Mouse (Mus musculus): Measurements from ENCODE around the gene Tex30. TPM values are rescaled to one million over a fixed set of nuclear protein-coding genes. Genes with fewer than 3 reads are reported as not detected.

The Tex30 gene
- not detected in 2 replicates for polyA plus RNA-seq (2012; ENCODE audit: insufficient read depth, insufficient read length, low replicate concordance, missing spikeins)

DNA sequence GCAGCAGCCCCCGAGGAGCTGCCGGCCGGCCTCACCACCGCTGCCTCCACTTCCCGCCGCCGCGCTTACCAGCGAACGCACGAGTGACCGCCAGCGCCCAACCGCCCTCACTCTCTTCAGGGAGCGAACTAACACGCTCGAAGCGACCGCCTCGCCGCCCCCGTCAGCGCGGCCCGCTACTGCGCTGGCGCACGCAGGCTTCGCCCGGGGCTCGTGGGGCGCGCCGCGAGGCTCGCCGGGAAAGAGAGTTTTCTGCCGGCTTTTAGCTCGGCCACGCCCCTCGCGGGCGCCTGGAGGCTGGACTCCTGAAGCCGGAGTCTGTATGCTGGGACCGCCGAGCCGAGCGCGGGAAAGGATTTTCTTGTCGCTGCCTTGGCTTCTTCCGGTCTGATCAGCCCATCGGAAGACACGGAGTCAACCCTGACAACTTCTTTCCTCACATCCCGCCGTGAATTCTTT, at the start of gene Tex30:
Gene Tex30 (minus strand): TSS at position 183 of the 459 bp plus-strand sequence.
- peak; percentile 50; the same call in 1 of the 2 replicates for TF ChIP-seq POLR2A (IDR thresholded peaks at IDR 0.05; ENCODE audit: insufficient read depth, low read depth, low read length)
- no peak for TF ChIP-seq CTCF (IDR thresholded peaks at IDR 0.05; ENCODE audit: insufficient read depth, low read depth, low read length)
- WGBS = under 1% methylated on average over 55 of the region's 55 CpGs
- H3K4me1 ChIP-seq (ENCODE audit: control insufficient read depth, insufficient read depth, low read length) = 0 out of 2 replicates have a peak, but pooled peaks cover 3% of the 10 kb centered on the region
- no peak within 1 kb of the TSS for H3K27ac ChIP-seq (ENCODE audit: insufficient read depth, low read depth, low read length)
- H3K4me3 ChIP-seq (ENCODE audit: insufficient read depth, low read depth, low read length) = peak within 1 kb of the TSS; percentile 77

DNA sequence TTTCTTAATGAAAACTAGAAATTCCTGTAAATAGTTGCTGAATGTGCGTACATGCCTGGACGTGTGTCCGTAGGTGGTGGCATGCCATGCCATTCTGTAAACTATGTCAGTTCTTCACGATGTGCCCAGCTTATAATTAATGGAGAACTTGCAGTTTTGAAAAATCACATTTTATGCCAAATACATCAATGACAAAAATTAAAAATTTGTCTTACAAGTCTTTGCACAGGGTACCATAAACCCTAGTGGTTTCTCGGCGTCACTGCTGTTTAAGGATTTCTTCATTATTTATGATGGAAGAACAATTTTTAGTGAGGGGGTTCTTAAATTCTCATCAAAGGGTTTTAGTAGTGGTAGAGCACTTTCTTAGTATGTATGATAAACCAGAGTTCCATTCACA, 46.5 kb upstream of the Tex30 start:
- TF ChIP-seq CTCF (IDR thresholded peaks at IDR 0.05; ENCODE audit: insufficient read depth, low read depth, low read length) (no peak), POLR2A (IDR thresholded peaks at IDR 0.05; ENCODE audit: insufficient read depth, low read depth, low read length) (no peak)
- H3K4me1 ChIP-seq (ENCODE audit: control insufficient read depth, insufficient read depth, low read length) = no peaks in the 10 kb centered on the region
- no peak overlapping the region for H3K27ac ChIP-seq (ENCODE audit: insufficient read depth, low read depth, low read length)
- 8% methylated on average over 6 of the region's 6 CpGs for WGBS
- no peak overlapping the region for H3K4me3 ChIP-seq (ENCODE audit: insufficient read depth, low read depth, low read length)

DNA sequence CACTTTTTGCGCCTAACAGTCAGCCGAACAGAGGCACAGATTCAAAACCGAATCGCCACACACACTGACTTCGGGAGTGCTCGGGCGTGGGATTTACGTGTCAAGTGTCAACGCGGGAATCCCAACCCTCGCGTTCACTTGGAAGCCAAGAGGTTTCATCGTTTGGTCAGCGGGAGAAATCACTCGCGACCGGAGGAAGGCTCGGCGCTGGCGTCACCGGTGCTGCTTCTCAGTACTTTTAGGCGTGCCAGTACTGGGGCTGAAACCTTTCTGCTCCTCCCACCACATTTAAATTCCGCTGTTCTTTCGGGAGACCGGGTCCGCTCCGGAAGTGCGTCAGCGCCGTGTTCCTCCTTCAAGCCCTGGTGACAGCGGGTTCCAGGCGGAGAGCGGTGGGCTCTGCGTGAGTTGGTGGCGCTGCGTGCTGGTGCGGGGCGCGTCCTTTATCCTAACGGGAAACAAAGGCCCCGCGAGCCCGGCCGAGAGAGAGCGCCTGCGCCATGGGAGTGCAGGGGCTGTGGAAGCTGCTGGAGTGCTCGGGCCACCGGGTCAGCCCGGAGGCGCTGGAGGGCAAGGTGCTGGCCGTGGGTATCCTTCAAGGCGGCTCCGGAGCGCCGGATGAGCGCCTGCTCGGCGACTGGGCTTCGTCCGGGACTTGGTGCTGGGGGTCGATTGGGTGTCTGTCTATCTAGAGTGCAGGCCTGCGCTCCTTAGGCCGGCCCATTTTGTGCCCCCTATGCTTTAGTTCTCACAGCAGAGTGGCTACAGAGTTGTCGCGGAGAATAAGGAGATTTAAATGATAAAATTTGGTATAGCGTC, 45.5 kb upstream of the Tex30 start, which contains the start of gene Ercc5:
Gene Ercc5 (plus strand): TSS at position 182 of the 819 bp plus-strand sequence.
- under 1% methylated on average over 66 of the region's 66 CpGs for WGBS
- peak within 1 kb of the TSS; percentile 80 for H3K4me3 ChIP-seq (ENCODE audit: insufficient read depth, low read depth, low read length)
- TF ChIP-seq POLR2A (IDR thresholded peaks at IDR 0.05; ENCODE audit: insufficient read depth, low read depth, low read length) = peak; percentile 73
- TF ChIP-seq CTCF (IDR thresholded peaks at IDR 0.05; ENCODE audit: insufficient read depth, low read depth, low read length) = no peak
- H3K27ac ChIP-seq (ENCODE audit: insufficient read depth, low read depth, low read length) = peak within 1 kb of the TSS; percentile 87
- no peaks in the 10 kb centered on the region for H3K4me1 ChIP-seq (ENCODE audit: control insufficient read depth, insufficient read depth, low read length)

DNA sequence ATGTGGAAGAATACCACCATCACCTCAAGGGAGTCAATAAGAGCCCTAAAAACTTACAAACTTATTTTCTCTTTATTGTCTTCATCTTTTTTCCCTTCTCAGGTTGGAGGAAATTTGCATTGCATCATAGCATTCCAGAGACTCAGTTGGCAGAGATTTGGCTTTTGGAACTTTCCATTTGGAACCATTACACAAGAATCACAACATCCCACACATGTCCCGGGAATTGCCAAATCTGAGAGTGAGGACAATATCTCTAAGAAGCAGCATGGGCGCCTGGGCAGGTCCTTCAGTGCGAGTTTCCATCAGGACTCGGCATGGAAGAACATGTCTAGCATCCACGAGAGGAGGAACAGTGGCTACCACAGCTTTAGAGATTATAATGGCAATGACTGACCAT, 40.5 kb upstream of the Tex30 start:
- 87% methylated on average over 5 of the region's 5 CpGs for WGBS
- no peak for TF ChIP-seq POLR2A (IDR thresholded peaks at IDR 0.05; ENCODE audit: insufficient read depth, low read depth, low read length)
- TF ChIP-seq CTCF (IDR thresholded peaks at IDR 0.05; ENCODE audit: insufficient read depth, low read depth, low read length) = no peak
- H3K4me3 ChIP-seq (ENCODE audit: insufficient read depth, low read depth, low read length) = no peak overlapping the region
- no peaks in the 10 kb centered on the region for H3K4me1 ChIP-seq (ENCODE audit: control insufficient read depth, insufficient read depth, low read length)
- H3K27ac ChIP-seq (ENCODE audit: insufficient read depth, low read depth, low read length) = no peak overlapping the region

DNA sequence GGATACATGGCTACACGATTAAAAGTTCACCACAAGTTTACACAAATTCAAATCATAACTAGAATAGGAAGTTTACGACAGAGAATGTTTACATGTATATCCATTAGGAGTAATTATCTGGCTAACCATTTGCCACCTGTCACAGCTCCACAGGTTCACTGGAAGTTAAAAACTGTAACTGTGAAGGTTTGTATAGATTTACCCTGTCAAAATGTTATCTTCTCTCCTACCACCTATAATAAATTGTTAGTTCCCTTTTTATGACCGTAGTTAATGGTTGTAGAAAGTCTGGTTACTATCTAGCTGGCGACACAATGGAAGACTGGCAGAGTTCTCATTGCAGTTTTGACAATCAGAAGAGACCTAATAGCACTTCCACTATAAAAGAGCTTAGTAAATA, 38.0 kb upstream of the Tex30 start:
- no peak overlapping the region for H3K4me3 ChIP-seq (ENCODE audit: insufficient read depth, low read depth, low read length)
- no peak for TF ChIP-seq CTCF (IDR thresholded peaks at IDR 0.05; ENCODE audit: insufficient read depth, low read depth, low read length)
- TF ChIP-seq POLR2A (IDR thresholded peaks at IDR 0.05; ENCODE audit: insufficient read depth, low read depth, low read length) = no peak
- H3K27ac ChIP-seq (ENCODE audit: insufficient read depth, low read depth, low read length) = no peak overlapping the region
- H3K4me1 ChIP-seq (ENCODE audit: control insufficient read depth, insufficient read depth, low read length) = no peaks in the 10 kb centered on the region
- WGBS = 93% methylated on average over 4 of the region's 4 CpGs

DNA sequence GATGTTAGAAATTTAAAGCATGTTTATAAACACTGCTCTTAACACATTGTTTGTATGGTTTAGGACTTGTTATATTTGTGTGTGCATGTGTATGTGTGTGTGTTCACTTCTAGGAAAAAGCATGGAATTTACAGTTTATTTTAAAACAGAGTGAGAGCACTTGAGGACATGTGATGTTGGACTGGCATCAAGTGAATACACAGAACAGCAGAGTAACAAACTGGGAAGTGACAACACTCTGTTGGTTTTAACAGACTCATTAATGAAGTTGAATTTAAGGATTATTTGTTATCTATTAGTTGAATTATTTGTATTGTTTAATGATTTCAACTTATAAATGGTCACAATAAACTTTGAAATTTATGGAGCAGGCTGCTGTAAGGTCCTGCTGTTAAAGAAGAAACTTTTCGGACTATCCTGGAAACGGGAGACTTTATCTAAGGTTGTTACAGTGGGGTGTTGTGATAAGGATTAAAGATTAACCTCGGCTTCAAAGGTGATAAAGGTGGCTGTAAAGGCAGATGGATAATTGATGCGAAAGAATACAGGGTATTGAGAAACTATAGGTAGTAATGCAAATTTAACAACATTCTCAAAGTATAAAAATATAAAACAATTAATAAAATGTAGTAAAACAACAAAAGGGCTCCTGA, 27.8 kb upstream of the Tex30 start:
- WGBS = 95% methylated on average over 4 of the region's 4 CpGs
- H3K4me1 ChIP-seq (ENCODE audit: control insufficient read depth, insufficient read depth, low read length) = no peaks in the 10 kb centered on the region

DNA sequence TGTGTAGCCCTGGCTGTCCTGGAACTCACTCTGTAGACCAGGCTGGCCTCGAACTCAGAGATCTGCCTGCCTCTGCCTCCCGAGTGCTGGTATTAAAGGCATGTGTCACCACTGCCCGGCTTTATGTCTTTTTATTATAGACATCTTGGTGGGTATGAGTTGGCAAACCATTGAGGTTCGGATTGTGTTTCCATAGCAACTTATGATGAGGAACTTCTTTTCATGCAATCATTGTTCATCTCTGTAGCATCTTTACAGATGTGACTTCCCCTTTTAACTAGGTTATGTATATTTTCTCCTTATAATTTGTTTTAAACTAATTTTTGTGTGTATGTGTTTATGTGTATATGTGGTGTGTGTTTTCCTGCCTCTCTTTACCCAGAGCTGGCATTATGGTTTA, 23.3 kb upstream of the Tex30 start:
- TF ChIP-seq CTCF (IDR thresholded peaks at IDR 0.05; ENCODE audit: insufficient read depth, low read depth, low read length) (no peak), POLR2A (IDR thresholded peaks at IDR 0.05; ENCODE audit: insufficient read depth, low read depth, low read length) (no peak)
- Histone ChIP-seq H3K27ac (ENCODE audit: insufficient read depth, low read depth, low read length) (no peak overlapping the region), H3K4me3 (ENCODE audit: insufficient read depth, low read depth, low read length) (no peak overlapping the region), H3K4me1 (ENCODE audit: control insufficient read depth, insufficient read depth, low read length) (no peaks in the 10 kb centered on the region)
- WGBS = 95% methylated on average over 4 of the region's 4 CpGs

More for the DNA sequence above, 27.8 kb upstream of the Tex30 start:
- Histone ChIP-seq H3K4me3 (ENCODE audit: insufficient read depth, low read depth, low read length) (no peak overlapping the region), H3K27ac (ENCODE audit: insufficient read depth, low read depth, low read length) (no peak overlapping the region)
- no peak for TF ChIP-seq CTCF (IDR thresholded peaks at IDR 0.05; ENCODE audit: insufficient read depth, low read depth, low read length)
- no peak for TF ChIP-seq POLR2A (IDR thresholded peaks at IDR 0.05; ENCODE audit: insufficient read depth, low read depth, low read length)

DNA sequence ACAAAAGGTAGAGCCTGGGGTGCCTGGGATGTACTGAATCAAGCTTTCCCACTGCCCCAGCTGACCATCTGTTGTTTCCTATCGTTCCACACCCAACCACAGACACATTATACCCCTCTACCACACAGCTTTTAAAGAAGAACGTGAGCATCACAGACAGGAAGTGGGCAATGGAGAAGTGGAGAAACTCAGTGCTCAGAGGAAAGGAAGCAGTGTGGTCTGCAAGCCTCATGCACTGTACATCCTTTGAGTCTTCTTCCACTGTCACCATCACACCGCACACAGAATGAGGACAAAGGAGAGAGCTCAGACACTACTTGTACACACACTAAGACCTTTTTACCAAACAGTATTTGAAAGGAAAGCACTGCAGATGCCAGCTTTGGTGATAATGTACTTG, 20.0 kb upstream of the Tex30 start:
- Histone ChIP-seq H3K4me3 (ENCODE audit: insufficient read depth, low read depth, low read length) (no peak overlapping the region), H3K27ac (ENCODE audit: insufficient read depth, low read depth, low read length) (no peak overlapping the region), H3K4me1 (ENCODE audit: control insufficient read depth, insufficient read depth, low read length) (no peaks in the 10 kb centered on the region)
- TF ChIP-seq POLR2A (IDR thresholded peaks at IDR 0.05; ENCODE audit: insufficient read depth, low read depth, low read length) (no peak), CTCF (IDR thresholded peaks at IDR 0.05; ENCODE audit: insufficient read depth, low read depth, low read length) (no peak)
- 86% methylated on average over 3 of the region's 3 CpGs for WGBS

DNA sequence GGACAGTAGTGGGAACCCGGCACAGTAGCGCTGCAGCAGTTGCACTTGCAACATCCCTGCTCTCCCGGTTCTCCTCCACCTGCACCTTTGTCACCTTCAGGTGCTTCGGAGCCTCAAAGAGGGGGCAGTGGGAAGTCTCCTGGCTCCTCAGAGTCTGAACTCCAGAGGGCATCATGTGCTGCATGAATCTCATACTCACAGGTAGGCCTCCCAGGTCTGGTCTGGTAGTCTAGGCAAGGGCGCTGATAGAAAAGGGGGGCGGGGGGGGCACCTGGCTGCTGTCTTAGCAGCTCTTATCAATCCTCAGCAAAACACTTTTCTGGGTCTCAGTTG, 17.8 kb upstream of the Tex30 start:
- 4% methylated on average over 6 of the region's 6 CpGs for WGBS
- TF ChIP-seq CTCF (IDR thresholded peaks at IDR 0.05; ENCODE audit: insufficient read depth, low read depth, low read length) (no peak; the same call in 1 of the 2 replicates), POLR2A (IDR thresholded peaks at IDR 0.05; ENCODE audit: insufficient read depth, low read depth, low read length) (no peak)
- peak overlapping the region; percentile 93 for H3K4me3 ChIP-seq (ENCODE audit: insufficient read depth, low read depth, low read length)

More for the DNA sequence above, 17.8 kb upstream of the Tex30 start:
- H3K27ac ChIP-seq (ENCODE audit: insufficient read depth, low read depth, low read length) = peak overlapping the region; percentile 29
- no peaks in the 10 kb centered on the region for H3K4me1 ChIP-seq (ENCODE audit: control insufficient read depth, insufficient read depth, low read length)

Measured in olfactory bulb, adult 2 months (tissue).